Mouse (Mus musculus): Measurements from ENCODE around the gene Ugt1a1.
"Not testable (repeated sequence)": the region's sequence is repeated elsewhere in the genome, so short reads cannot be mapped to it uniquely, and the experiment has no call there.

- TF ChIP-seq POLR2A (IDR thresholded peaks at IDR 0.05; ENCODE audit: borderline replicate concordance, insufficient read depth, low read length); CTCF (IDR thresholded peaks at IDR 0.05; ENCODE audit: borderline replicate concordance, insufficient read depth, low read depth, low read length): not testable (repeated sequence)
Observed at GRCm38 (mm10) chr1:88223011-88223515, 11.3 kb downstream of the Ugt1a1 start.

Measured in cerebellum, adult 2 months (tissue).